Mouse (Mus musculus): ENCODE measurements around the gene Hnrnpa2b1. TPM values are rescaled to one million over a fixed set of nuclear protein-coding genes. Genes with fewer than 3 reads are reported as not detected.
"Not testable (repeated sequence)": the region's sequence is repeated elsewhere in the genome, so short reads cannot be mapped to it uniquely, and the experiment has no call there.

Hnrnpa2b1 gene
- polyA plus RNA-seq, 1 experiment: 20.9 TPM

DNA sequence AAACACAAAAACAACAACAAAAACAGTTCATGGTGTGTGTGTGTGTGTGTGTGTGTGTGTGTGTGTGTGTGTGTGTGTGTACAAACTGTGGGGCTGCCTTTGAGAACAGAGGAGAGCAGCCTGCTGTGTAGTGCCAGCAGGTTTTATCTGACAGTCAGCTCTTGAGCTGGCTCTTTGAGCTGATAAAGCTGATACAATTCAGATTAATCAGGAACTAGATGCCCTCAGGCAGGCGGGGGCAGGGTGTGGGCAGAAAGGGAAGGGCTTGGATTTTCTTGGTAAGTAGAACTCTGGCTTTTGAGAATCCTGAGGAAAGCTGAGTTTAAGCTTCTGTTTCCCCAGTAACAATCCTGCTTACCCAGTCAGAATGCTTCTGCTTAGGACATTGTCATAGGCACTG is 36.0 kb upstream of the Hnrnpa2b1 start:
- no peaks in the 10 kb centered on the region for H3K36me3 ChIP-seq (ENCODE audit: control insufficient read depth, insufficient read depth, low read length)
- no peaks in the 10 kb centered on the region for H3K27me3 ChIP-seq (ENCODE audit: control insufficient read depth, insufficient read depth, low read length)
- 24% methylated on average over 1 of the region's 1 CpGs for WGBS
- no peak overlapping the region for H3K4me3 ChIP-seq (ENCODE audit: low read depth, low read length)
- no peak for TF ChIP-seq CTCF (IDR thresholded peaks at IDR 0.05; ENCODE audit: extremely low read depth, insufficient read length, insufficient replicate concordance, low read depth, low read length)
- TF ChIP-seq POLR2A (IDR thresholded peaks at IDR 0.05; ENCODE audit: low read depth, low read length): no peak
- peaks cover 4% of the 10 kb centered on the region; the same call in 1 of the 2 replicates for H3K4me1 ChIP-seq (ENCODE audit: control insufficient read depth, insufficient read depth, insufficient read length, low read length)
- H3K27ac ChIP-seq (ENCODE audit: insufficient read depth, low read depth, low read length): no peak overlapping the region

DNA sequence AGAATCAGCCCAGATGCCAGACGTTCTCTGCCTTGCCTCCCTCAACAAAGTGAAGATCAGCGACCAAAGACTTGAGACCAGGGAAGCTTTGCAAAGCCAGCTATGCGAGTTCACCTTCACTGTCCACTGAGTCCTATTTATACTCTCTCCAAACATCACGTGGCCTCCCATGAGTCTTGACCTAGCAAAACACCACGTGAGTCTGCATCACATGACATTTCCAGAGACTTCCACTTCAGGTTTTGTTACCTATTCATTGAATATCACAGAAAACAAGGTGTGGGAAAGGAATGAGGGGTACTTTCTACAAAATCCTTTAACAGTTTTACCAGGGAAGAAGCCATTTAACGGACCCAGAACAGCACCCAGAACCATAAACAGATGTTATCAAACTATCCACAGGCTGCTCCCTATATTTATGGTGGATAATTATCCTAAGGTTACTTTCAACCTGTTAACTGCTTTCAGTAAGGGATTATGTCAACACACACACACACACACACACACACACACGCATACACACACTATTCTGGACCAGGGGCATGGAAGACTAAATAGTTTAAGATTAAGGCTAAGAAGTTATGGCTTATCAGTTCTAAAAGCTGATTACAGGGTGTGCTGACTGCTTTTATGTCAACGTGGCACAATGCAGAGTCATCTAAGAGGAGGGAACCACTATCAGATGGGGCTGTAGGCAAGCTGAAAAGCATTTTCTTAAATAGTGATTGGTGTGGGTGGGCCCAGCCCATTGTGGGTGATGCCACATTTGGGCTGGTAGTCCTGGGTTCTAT is 27.8 kb upstream of the Hnrnpa2b1 start:
- no peak overlapping the region for H3K27ac ChIP-seq (ENCODE audit: insufficient read depth, low read depth, low read length)
- TF ChIP-seq POLR2A (IDR thresholded peaks at IDR 0.05; ENCODE audit: low read depth, low read length): no peak
- TF ChIP-seq CTCF (IDR thresholded peaks at IDR 0.05; ENCODE audit: extremely low read depth, insufficient read length, insufficient replicate concordance, low read depth, low read length): no peak
- WGBS: 31% methylated on average over 8 of the region's 8 CpGs

DNA sequence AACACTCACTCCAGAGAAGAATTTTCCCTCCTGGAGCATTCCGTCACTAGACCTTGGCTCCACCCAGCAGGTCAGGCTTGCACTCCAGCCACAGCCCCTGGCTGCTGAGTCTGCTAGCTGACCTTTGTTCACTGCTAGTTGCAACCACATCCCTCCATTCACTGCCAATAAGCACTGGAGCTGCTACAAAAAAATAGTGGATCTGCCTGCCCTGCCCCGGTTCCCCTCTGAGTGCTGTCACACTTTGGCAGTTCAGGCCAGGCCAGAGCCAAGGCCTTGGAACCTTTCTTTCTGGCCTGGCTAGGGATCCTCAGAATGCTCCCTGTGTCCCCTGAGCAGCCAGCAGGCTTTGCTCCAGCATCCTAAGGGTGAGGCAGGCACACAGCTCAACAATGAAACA is 20.1 kb upstream of the Hnrnpa2b1 start:
- Histone ChIP-seq H3K27ac (ENCODE audit: insufficient read depth, low read depth, low read length) (no peak overlapping the region), H3K36me3 (ENCODE audit: control insufficient read depth, insufficient read depth, low read length) (no peaks in the 10 kb centered on the region), H3K4me3 (ENCODE audit: low read depth, low read length) (no peak overlapping the region), H3K4me1 (ENCODE audit: control insufficient read depth, insufficient read depth, insufficient read length, low read length) (peaks cover 2% of the 10 kb centered on the region; the same call in 1 of the 2 replicates), H3K27me3 (ENCODE audit: control insufficient read depth, insufficient read depth, low read length) (peaks cover 1% of the 10 kb centered on the region; the same call in 1 of the 2 replicates)
- 11% methylated on average over 2 of the region's 2 CpGs for WGBS
- TF ChIP-seq POLR2A (IDR thresholded peaks at IDR 0.05; ENCODE audit: low read depth, low read length): no peak
- no peak for TF ChIP-seq CTCF (IDR thresholded peaks at IDR 0.05; ENCODE audit: extremely low read depth, insufficient read length, insufficient replicate concordance, low read depth, low read length)

More for the DNA sequence above, 27.8 kb upstream of the Hnrnpa2b1 start:
- H3K36me3 ChIP-seq (ENCODE audit: control insufficient read depth, insufficient read depth, low read length): no peaks in the 10 kb centered on the region
- H3K4me3 ChIP-seq (ENCODE audit: low read depth, low read length): no peak overlapping the region
- peaks cover 8% of the 10 kb centered on the region; the same call in 1 of the 2 replicates for H3K27me3 ChIP-seq (ENCODE audit: control insufficient read depth, insufficient read depth, low read length)
- H3K4me1 ChIP-seq (ENCODE audit: control insufficient read depth, insufficient read depth, insufficient read length, low read length): no peaks in the 10 kb centered on the region

DNA sequence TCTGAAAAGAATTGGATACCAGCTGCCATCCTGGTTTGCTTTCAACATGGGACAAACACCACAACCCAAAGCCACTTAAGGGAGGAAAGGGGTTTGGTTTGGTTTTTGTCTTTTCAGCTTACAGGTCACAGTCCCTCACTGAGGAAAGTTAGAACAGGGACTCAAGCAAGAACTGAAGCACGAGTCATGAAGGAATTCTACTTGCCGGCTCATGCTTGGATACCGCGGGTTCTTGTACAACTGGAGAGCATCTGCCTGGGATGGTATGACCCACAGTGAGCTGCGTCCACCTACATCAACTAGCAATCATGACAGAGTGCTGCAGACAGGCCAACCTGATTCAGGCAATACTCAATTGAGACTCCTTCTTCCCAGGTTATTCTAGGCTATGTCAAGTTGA is 17.0 kb upstream of the Hnrnpa2b1 start:
- Histone ChIP-seq H3K4me1 (ENCODE audit: control insufficient read depth, insufficient read depth, insufficient read length, low read length) (peaks cover 2% of the 10 kb centered on the region; the same call in 1 of the 2 replicates), H3K4me3 (ENCODE audit: low read depth, low read length) (no peak overlapping the region), H3K27me3 (ENCODE audit: control insufficient read depth, insufficient read depth, low read length) (no peaks in the 10 kb centered on the region), H3K27ac (ENCODE audit: insufficient read depth, low read depth, low read length) (no peak overlapping the region), H3K36me3 (ENCODE audit: control insufficient read depth, insufficient read depth, low read length) (peaks cover 9% of the 10 kb centered on the region)
- TF ChIP-seq CTCF (IDR thresholded peaks at IDR 0.05; ENCODE audit: extremely low read depth, insufficient read length, insufficient replicate concordance, low read depth, low read length) (no peak), POLR2A (IDR thresholded peaks at IDR 0.05; ENCODE audit: low read depth, low read length) (no peak)
- WGBS: 91% methylated on average over 5 of the region's 5 CpGs

DNA sequence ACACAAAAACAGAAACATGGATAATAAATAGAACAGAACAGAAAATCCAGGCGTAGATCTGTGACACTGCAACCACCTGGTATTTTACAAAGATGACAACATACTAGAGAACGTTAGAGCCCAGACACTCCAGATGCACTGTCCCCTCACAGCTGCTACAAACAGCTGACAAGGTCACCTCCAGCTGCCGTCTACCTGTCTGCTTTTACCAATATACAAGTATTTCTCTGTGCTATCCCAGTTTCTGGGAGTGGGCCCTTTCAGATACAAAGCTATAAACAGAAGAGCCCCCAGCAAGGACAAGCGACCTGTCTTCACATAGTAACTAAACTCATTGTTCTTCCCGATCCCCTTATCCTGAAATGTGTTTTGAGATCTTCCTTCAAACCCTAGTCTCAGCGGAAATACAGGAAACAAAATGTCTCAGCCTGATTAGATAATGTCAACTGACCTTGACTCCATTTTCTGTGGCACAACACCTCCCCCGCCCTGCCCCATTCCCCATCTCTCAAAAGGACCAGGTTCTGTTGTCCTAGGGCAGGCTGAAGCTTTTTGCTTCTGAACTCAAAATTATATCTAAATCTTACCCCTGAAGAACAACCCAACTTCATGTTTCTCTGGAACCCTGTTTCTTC is 16.5 kb upstream of the Hnrnpa2b1 start:
- H3K4me1 ChIP-seq (ENCODE audit: control insufficient read depth, insufficient read depth, insufficient read length, low read length): peaks cover 2% of the 10 kb centered on the region; the same call in 1 of the 2 replicates
- no peak overlapping the region for H3K27ac ChIP-seq (ENCODE audit: insufficient read depth, low read depth, low read length)
- H3K4me3 ChIP-seq (ENCODE audit: low read depth, low read length): no peak overlapping the region
- H3K36me3 ChIP-seq (ENCODE audit: control insufficient read depth, insufficient read depth, low read length): peaks cover 13% of the 10 kb centered on the region
- H3K27me3 ChIP-seq (ENCODE audit: control insufficient read depth, insufficient read depth, low read length): no peaks in the 10 kb centered on the region
- WGBS: 44% methylated on average over 7 of the region's 7 CpGs
- TF ChIP-seq CTCF (IDR thresholded peaks at IDR 0.05; ENCODE audit: extremely low read depth, insufficient read length, insufficient replicate concordance, low read depth, low read length): no peak
- TF ChIP-seq POLR2A (IDR thresholded peaks at IDR 0.05; ENCODE audit: low read depth, low read length): no peak

DNA sequence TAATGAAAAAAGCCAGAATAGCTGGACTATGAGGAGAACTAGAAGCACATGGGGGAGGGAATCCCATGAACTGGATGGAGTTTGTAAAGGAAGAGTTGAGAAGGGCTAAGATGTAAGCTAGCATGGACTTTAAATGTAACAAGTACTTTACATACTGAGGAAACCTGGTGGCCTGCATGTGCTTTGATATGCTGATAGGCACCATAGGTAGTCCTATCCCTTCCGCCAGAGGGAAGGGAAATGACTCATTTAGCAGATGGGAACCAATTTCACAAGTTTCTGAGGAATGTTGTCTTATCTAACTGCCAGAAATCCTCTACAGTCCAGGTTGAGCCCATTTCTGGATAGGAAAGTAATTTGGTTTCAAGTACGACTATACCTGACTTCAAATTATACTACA is 16.0 kb upstream of the Hnrnpa2b1 start:
- Histone ChIP-seq H3K27ac (ENCODE audit: insufficient read depth, low read depth, low read length) (no peak overlapping the region), H3K4me3 (ENCODE audit: low read depth, low read length) (no peak overlapping the region), H3K36me3 (ENCODE audit: control insufficient read depth, insufficient read depth, low read length) (peaks cover 16% of the 10 kb centered on the region), H3K27me3 (ENCODE audit: control insufficient read depth, insufficient read depth, low read length) (no peaks in the 10 kb centered on the region), H3K4me1 (ENCODE audit: control insufficient read depth, insufficient read depth, insufficient read length, low read length) (peaks cover 2% of the 10 kb centered on the region; the same call in 1 of the 2 replicates)
- 64% methylated on average over 2 of the region's 2 CpGs for WGBS
- no peak for TF ChIP-seq CTCF (IDR thresholded peaks at IDR 0.05; ENCODE audit: extremely low read depth, insufficient read length, insufficient replicate concordance, low read depth, low read length)

DNA sequence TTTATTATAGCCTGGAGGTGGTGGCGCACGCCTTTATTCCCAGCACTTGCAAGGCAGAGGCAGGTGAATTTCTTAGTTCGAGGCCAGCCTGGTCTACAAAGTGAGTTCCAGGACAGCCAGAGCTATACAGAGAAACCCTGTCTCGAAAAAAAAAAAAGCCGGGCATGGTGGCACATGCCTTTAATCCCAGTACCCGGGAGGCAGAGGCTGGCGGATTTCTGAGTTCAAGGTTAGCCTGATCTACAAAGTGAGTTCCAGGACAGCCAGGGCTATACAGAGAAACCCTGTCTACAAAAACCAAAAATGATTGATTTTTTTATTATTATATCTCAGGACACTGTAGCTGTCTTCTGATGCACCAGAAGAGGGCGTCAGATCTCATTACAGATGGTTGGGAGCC is 14.9 kb upstream of the Hnrnpa2b1 start:
- H3K27me3 ChIP-seq (ENCODE audit: control insufficient read depth, insufficient read depth, low read length); H3K27ac ChIP-seq (ENCODE audit: insufficient read depth, low read depth, low read length); H3K4me1 ChIP-seq (ENCODE audit: control insufficient read depth, insufficient read depth, insufficient read length, low read length); H3K4me3 ChIP-seq (ENCODE audit: low read depth, low read length): not testable (repeated sequence)
- WGBS: 87% methylated on average over 8 of the region's 8 CpGs
- peaks cover 21% of the 10 kb centered on the region for H3K36me3 ChIP-seq (ENCODE audit: control insufficient read depth, insufficient read depth, low read length)

Measured in small intestine, adult 2 months (tissue).